Mouse (Mus musculus) testis, adult 2 months (tissue): ENCODE measurements around the gene Cdiptos.

Experiments used
- CTCF ChIP-seq: fragments of 200-500 bp; IDR thresholded peaks from 2 replicates; pipeline ENCODE4 v1.5.1; 2012; ENCODE audit warnings: low read depth, mild to moderate bottlenecking, inconsistent platforms, low read length, moderate library complexity; ENCODE audit not compliant: control insufficient read depth, insufficient read depth, insufficient replicate concordance
- POLR2A ChIP-seq: fragments of 200-500 bp; IDR thresholded peaks from 2 replicates; pipeline ENCODE4 v1.6.1; 2012; ENCODE audit warnings: low read depth, mild to moderate bottlenecking, inconsistent platforms, low read length, moderate library complexity; ENCODE audit not compliant: control insufficient read depth

- TF ChIP-seq POLR2A (no peak), CTCF (no peak)
Observed at GRCm38 (mm10) chr7:126967361-126967760, 8.5 kb downstream of the Cdiptos start.
